Mouse (Mus musculus) cerebellum, adult 2 months (tissue): ENCODE results near the gene 4931406C07Rik.

ENCODE experiments used
- CTCF ChIP-seq: fragments of 200-500 bp; IDR thresholded peaks from 2 replicates; pipeline ENCODE4 v1.5.1; 2011; ENCODE audit warnings: low read depth, mild to moderate bottlenecking, control low read depth, low read length, moderate library complexity, borderline replicate concordance; ENCODE audit not compliant: insufficient read depth
- POLR2A ChIP-seq: fragments of 200-500 bp; IDR thresholded peaks from 2 replicates; pipeline ENCODE4 v1.6.1; 2011; ENCODE audit warnings: low read length, control low read depth, borderline replicate concordance; ENCODE audit not compliant: insufficient read depth

DNA sequence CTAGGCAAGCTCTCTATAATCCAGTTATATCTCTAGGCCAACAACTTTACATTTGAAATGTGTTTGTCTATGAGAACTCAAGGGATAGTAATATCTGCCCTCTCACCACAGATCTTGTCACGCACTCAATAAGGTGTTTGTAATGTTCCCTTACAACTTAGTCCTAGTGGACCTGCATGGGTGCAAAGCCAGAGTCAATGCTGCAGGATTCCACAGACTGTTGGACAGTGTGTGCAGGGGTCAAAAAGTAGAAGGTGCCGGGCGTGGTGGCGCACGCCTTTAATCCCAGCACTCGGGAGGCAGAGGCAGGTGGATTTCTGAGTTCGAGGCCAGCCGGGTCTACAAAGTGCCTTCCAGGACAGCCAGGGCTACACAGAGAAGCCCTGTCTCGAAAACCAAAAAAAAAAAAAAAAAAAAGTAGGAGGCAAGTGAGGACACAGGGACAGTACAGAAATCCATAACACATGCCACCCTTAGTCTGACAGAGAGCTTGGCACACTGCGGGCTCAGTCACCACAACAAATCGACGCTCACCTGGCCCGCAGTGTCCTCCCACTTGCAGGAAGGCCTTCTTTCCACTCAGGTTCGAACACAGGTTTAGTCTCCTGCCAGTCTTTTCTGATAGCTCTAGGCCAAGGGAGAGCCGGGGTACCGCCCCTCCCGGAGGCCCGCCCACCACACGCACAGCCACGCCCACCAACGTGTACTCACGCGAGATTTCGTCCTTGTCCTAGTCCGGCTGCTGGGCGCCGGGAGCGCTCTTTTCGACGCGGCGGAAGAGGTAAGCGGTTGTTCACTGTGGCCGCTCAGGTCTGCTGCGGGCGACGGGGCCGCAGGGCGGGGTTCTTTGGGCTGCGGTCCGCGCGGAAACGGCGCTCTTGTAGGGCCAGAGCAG is 498 bp downstream of the 4931406C07Rik start, which contains the start of gene Taf1d:
- TF ChIP-seq POLR2A (peak; percentile 83; the same call in 1 of the 2 replicates), CTCF (no peak)
